Mouse (Mus musculus) brain, embryonic 14.5 days (tissue): Measurements from ENCODE around the gene Tbpl1.

Experiments used
- CTCF ChIP-seq: fragments of 200-500 bp; IDR thresholded peaks from 2 replicates; pipeline ENCODE4 v1.5.1; 2012; ENCODE audit warnings: inconsistent platforms, mild to moderate bottlenecking, moderate library complexity, borderline replicate concordance; ENCODE audit not compliant: insufficient read depth, insufficient read length; ENCODE audit errors: extremely low read depth
- POLR2A ChIP-seq: fragments of 200-500 bp; IDR thresholded peaks from 2 replicates; pipeline ENCODE4 v1.6.1; 2012; ENCODE audit warnings: mild to moderate bottlenecking, inconsistent platforms, borderline replicate concordance; ENCODE audit not compliant: poor library complexity, insufficient read depth, insufficient read length, severe bottlenecking; ENCODE audit errors: extremely low read depth

DNA sequence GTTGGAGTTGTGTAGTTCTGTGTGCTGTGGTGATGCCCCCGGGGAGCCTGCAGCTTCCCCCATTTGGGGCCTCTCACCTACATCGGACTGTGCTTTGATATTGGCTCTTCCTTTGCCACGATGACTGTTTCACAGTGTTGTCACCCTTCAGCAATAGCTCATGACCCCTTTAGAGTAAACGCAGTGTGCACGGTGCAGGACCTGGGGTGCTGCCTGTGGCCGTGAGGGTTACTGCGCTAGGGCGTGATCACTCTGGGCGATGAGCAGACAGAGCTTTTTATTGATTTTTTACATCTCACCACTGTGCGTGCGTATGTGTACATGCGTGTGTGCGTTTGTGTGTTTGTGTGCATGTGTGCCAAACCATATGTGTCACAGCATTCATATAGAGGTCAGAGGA lies 63.2 kb downstream of the Tbpl1 start:
- TF ChIP-seq CTCF, result no peak
- no peak for TF ChIP-seq POLR2A
